Mouse (Mus musculus): ENCODE data around the gene Hectd3. TPM values are rescaled to one million over a fixed set of nuclear protein-coding genes. Genes with fewer than 3 reads are reported as not detected.

Hectd3 gene
- polyA plus RNA-seq, 1 experiment from 2014 or later, result 18.6 TPM

DNA sequence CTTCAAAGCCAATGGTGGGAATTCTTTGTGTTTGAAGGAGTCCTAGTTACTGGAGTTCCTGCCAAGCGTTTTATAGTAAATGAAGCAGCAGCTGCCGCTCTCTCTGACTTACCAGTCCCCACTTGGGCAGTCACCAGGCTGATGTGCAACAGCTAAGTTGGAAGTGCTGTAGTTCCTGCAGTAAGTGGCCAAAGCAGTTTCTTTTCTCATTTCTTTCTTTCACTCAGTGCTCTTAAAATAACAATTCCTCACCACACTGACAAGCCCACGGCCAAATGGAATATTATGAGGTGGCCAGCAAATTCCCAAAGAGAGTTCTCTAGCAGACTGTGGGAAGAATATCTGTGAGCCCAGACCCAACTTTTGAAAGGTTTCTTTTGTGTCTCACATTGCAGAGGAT lies 11.9 kb downstream of the Hectd3 start:
- H3K9me3 ChIP-seq (ENCODE audit: control insufficient read depth, low read length), result no peaks in the 10 kb centered on the region
- H3K4me1 ChIP-seq (ENCODE audit: control insufficient read depth, insufficient read depth, low read length), result no peaks in the 10 kb centered on the region
- WGBS, result 73% methylated on average over 3 of the region's 3 CpGs
- DNase-seq (no peak), ATAC-seq (ENCODE audit: low FRiP score, low TSS enrichment) (no peak)
- no peak overlapping the region for H3K4me3 ChIP-seq (replicated peaks; ENCODE audit: low read depth, low read length)
- H3K27me3 ChIP-seq (ENCODE audit: control insufficient read depth, insufficient read depth, low read length), result no peaks in the 10 kb centered on the region
- H3K27ac ChIP-seq (replicated peaks; ENCODE audit: low read depth, low read length), result no peak overlapping the region
- H3K9ac ChIP-seq (replicated peaks; ENCODE audit: low read length), result no peak overlapping the region
- H3K4me2 ChIP-seq (ENCODE audit: low read length), result no peak overlapping the region
- peaks cover 28% of the 10 kb centered on the region for H3K36me3 ChIP-seq (ENCODE audit: control insufficient read depth, insufficient read depth, low read length)

DNA sequence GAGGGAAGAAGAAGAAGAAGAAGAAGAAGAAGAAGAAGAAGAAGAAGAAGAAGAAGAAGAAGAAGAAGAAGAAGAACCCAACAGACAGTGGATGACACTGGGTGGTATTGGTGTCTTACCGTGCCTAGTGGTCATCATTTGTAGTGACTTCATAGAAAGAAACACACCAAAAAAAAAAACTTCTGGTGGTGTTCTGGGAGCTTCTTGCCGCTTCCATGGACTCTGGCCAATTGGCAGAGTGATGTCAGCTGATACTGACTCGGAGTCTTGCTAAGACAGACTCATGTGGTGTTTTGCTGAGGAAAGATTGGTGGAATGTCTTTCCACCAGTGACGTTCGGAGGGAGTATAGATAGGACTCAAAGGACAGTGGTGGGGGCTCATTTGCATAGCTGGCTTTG lies 15.1 kb downstream of the Hectd3 start:
- Histone ChIP-seq H3K27ac (replicated peaks; ENCODE audit: low read depth, low read length) (no peak overlapping the region), H3K9me3 (ENCODE audit: control insufficient read depth, low read length) (no peaks in the 10 kb centered on the region), H3K36me3 (ENCODE audit: control insufficient read depth, insufficient read depth, low read length) (no peaks in the 10 kb centered on the region), H3K4me2 (ENCODE audit: low read length) (no peak overlapping the region), H3K4me1 (ENCODE audit: control insufficient read depth, insufficient read depth, low read length) (no peaks in the 10 kb centered on the region), H3K27me3 (ENCODE audit: control insufficient read depth, insufficient read depth, low read length) (no peaks in the 10 kb centered on the region), H3K9ac (replicated peaks; ENCODE audit: low read length) (no peak overlapping the region), H3K4me3 (replicated peaks; ENCODE audit: low read depth, low read length) (no peak overlapping the region)
- ATAC-seq (ENCODE audit: low FRiP score, low TSS enrichment) (no peak), DNase-seq (no peak)
- WGBS, result 89% methylated on average over 5 of the region's 5 CpGs

DNA sequence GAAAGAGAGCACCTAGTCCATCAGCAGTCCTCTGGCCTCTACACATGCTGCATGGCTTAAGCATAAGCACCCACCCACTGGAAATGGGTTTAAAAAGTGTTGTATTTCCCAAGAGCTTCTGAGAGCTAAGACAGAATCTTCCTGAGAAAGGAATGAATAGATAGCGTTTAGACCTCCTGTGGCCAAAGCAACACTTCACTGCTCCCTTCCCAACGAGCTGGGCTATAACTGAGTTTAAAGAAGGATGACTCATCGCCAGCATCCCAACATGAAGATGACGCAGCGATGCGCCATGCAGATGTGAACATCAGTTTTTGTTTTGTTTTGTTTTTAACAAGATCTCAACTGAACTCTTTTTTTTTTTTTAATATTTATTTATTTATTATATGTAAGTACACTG lies 18.5 kb downstream of the Hectd3 start:
- H3K27ac ChIP-seq (replicated peaks; ENCODE audit: low read depth, low read length), result no peak overlapping the region
- WGBS, result 82% methylated on average over 6 of the region's 6 CpGs
- no peaks in the 10 kb centered on the region for H3K9me3 ChIP-seq (ENCODE audit: control insufficient read depth, low read length)
- DNase-seq (no peak), ATAC-seq (ENCODE audit: low FRiP score, low TSS enrichment) (no peak)
- H3K4me1 ChIP-seq (ENCODE audit: control insufficient read depth, insufficient read depth, low read length), result no peaks in the 10 kb centered on the region
- H3K27me3 ChIP-seq (ENCODE audit: control insufficient read depth, insufficient read depth, low read length), result no peaks in the 10 kb centered on the region
- H3K9ac ChIP-seq (replicated peaks; ENCODE audit: low read length), result no peak overlapping the region
- H3K4me3 ChIP-seq (replicated peaks; ENCODE audit: low read depth, low read length), result no peak overlapping the region
- no peaks in the 10 kb centered on the region for H3K36me3 ChIP-seq (ENCODE audit: control insufficient read depth, insufficient read depth, low read length)
- no peak overlapping the region for H3K4me2 ChIP-seq (ENCODE audit: low read length)

DNA sequence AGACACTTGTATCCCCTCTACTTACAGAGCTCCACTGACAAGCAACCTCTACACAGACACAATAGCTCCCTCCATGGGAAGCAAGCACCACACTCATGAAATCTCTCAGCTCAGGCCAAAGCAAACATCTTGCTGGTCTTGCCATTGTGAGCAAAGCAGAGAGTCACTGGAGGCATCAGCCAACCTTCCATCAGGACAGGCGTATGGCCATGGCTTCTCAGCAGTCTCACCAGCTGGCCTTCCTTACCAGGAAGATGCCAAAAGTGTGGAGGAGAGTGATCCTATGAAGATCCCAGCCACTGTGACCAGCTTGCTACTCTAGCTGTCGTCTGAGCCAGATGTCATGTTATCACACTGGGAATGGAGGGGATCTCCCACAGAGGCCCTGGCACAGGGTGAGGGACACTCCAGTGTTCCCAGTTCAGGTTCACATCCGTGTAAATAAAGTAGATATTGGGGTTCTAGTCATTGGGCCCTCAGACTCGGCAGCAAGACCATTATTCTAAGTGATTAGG lies 19.8 kb downstream of the Hectd3 start:
- Histone ChIP-seq H3K27ac (replicated peaks; ENCODE audit: low read depth, low read length) (no peak overlapping the region), H3K27me3 (ENCODE audit: control insufficient read depth, insufficient read depth, low read length) (no peaks in the 10 kb centered on the region), H3K9me3 (ENCODE audit: control insufficient read depth, low read length) (no peaks in the 10 kb centered on the region), H3K36me3 (ENCODE audit: control insufficient read depth, insufficient read depth, low read length) (no peaks in the 10 kb centered on the region), H3K4me1 (ENCODE audit: control insufficient read depth, insufficient read depth, low read length) (peaks cover 1% of the 10 kb centered on the region; the same call in 1 of the 2 replicates), H3K4me2 (ENCODE audit: low read length) (no peak overlapping the region), H3K9ac (replicated peaks; ENCODE audit: low read length) (no peak overlapping the region), H3K4me3 (replicated peaks; ENCODE audit: low read depth, low read length) (no peak overlapping the region)
- 73% methylated on average over 4 of the region's 4 CpGs for WGBS
- ATAC-seq (ENCODE audit: low FRiP score, low TSS enrichment) (no peak), DNase-seq (no peak)

DNA sequence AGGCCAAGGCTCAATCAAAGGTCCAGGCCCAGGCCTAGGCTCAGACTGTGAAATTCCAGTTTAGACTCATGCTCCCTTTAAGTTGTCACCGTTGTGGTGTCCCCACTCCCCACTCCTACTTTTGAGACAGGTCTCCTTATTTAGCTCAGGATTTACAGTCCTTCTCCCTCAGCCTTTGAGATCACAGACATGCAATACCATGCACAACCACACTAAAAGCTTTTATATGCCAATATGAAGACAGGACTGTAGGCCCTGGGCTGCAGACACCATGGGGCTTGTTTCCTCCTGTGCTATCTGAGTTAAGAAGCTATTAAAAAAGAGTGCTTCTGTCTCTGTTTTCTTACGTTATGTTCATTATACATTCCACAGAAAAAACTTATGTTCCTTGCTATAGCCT lies 22.6 kb downstream of the Hectd3 start:
- WGBS, result 88% methylated on average over 2 of the region's 2 CpGs
- Histone ChIP-seq H3K4me1 (ENCODE audit: control insufficient read depth, insufficient read depth, low read length) (peaks cover 6% of the 10 kb centered on the region; the same call in 1 of the 2 replicates), H3K9me3 (ENCODE audit: control insufficient read depth, low read length) (no peaks in the 10 kb centered on the region), H3K9ac (replicated peaks; ENCODE audit: low read length) (no peak overlapping the region), H3K36me3 (ENCODE audit: control insufficient read depth, insufficient read depth, low read length) (peaks cover 8% of the 10 kb centered on the region), H3K27me3 (ENCODE audit: control insufficient read depth, insufficient read depth, low read length) (no peaks in the 10 kb centered on the region), H3K4me2 (ENCODE audit: low read length) (no peak overlapping the region), H3K4me3 (replicated peaks; ENCODE audit: low read depth, low read length) (no peak overlapping the region), H3K27ac (replicated peaks; ENCODE audit: low read depth, low read length) (no peak overlapping the region)
- DNase-seq, result no peak
- no peak for ATAC-seq (ENCODE audit: low FRiP score, low TSS enrichment)

DNA sequence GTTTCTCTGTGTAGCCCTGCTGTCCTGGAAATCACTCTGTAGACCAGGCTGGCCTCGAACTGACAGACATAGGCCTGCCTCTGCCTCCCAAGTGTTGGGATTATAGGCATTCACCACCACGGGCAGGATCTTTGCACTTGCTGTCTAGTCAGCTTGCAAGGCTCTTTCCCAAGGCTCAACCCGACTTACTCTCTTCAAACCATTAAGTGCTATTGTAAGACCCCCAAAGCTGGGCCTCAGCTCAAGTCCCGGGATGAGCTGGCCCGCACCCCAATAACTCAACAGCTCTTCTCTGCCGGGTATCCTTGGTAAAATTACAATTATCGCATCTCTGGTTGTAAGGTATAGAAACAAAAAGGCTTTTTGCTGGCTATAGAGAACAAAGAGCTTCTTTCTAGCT lies 23.2 kb downstream of the Hectd3 start:
- DNase-seq, result no peak
- H3K4me2 ChIP-seq (ENCODE audit: low read length), result no peak overlapping the region
- peaks cover 14% of the 10 kb centered on the region for H3K36me3 ChIP-seq (ENCODE audit: control insufficient read depth, insufficient read depth, low read length)
- no peaks in the 10 kb centered on the region for H3K9me3 ChIP-seq (ENCODE audit: control insufficient read depth, low read length)
- H3K9ac ChIP-seq (replicated peaks; ENCODE audit: low read length), result no peak overlapping the region
- H3K4me1 ChIP-seq (ENCODE audit: control insufficient read depth, insufficient read depth, low read length), result peaks cover 6% of the 10 kb centered on the region; the same call in 1 of the 2 replicates
- no peak overlapping the region for H3K4me3 ChIP-seq (replicated peaks; ENCODE audit: low read depth, low read length)
- WGBS, result 87% methylated on average over 7 of the region's 7 CpGs
- H3K27me3 ChIP-seq (ENCODE audit: control insufficient read depth, insufficient read depth, low read length), result no peaks in the 10 kb centered on the region
- H3K27ac ChIP-seq (replicated peaks; ENCODE audit: low read depth, low read length), result no peak overlapping the region
- ATAC-seq (ENCODE audit: low FRiP score, low TSS enrichment), result no peak

DNA sequence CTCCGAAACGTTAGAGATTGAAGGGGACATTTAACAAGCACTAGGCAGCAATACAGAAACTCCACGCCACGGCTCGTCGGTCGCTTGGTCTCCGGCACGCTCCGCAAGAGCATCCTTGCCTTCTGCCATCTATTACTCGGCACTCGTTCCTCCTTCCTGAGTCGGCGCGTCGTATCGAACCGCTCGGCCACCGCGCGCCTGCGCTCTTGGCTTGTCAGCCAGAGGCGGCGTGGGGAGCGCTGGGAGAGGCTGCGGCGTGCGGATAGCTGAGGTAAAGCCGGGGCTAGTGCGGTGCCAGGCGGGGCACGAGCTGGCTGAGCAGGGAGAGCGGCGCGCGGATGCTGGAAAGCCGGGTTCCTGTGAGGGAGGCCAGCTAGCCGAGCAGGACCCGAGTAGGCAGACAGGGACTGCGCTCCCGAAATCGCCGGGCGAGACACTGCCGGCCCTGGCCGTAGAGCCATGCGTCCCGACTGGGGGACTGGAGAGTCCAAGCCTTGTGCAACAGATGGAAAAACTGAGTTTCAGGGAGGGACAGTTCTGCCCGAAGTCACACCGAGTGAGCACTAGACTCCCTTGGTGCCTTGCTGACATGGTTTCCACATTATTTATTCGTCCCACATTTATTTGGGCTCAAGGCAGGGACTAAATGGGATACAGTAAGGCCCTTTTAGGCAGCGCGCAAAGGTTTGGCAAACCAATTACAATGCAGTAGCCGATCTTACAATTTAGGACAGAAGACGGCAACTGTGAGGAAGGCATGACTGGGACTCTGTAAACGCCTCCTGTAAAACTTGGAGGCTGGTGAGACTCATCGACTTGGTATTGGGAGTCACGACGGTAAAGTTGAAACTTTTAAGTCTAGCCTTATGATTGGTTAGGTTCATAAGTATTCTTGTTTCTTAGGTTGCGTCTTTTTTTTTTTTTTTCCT lies 24.4 kb downstream of the Hectd3 start, which contains the start of gene Eif2b3:
TSS of gene Eif2b3 (plus strand) at position 197 of the 929 bp plus-strand sequence.
- Histone ChIP-seq H3K36me3 (ENCODE audit: control insufficient read depth, insufficient read depth, low read length) (peaks cover 19% of the 10 kb centered on the region), H3K9ac (replicated peaks; ENCODE audit: low read length) (peak within 1 kb of the TSS; percentile 78), H3K4me2 (ENCODE audit: low read length) (peak within 1 kb of the TSS; percentile 70), H3K9me3 (ENCODE audit: control insufficient read depth, low read length) (no peaks in the 10 kb centered on the region), H3K27ac (replicated peaks; ENCODE audit: low read depth, low read length) (peak within 1 kb of the TSS; percentile 60; the same call in 1 of the 2 replicates), H3K27me3 (ENCODE audit: control insufficient read depth, insufficient read depth, low read length) (no peaks in the 10 kb centered on the region), H3K4me3 (replicated peaks; ENCODE audit: low read depth, low read length) (peak within 1 kb of the TSS; percentile 75), H3K4me1 (ENCODE audit: control insufficient read depth, insufficient read depth, low read length) (peaks cover 6% of the 10 kb centered on the region; the same call in 1 of the 2 replicates)
- DNase-seq (peak; percentile 97), ATAC-seq (ENCODE audit: low FRiP score, low TSS enrichment) (peak; percentile 92)
- under 1% methylated on average over 61 of the region's 61 CpGs for WGBS

DNA sequence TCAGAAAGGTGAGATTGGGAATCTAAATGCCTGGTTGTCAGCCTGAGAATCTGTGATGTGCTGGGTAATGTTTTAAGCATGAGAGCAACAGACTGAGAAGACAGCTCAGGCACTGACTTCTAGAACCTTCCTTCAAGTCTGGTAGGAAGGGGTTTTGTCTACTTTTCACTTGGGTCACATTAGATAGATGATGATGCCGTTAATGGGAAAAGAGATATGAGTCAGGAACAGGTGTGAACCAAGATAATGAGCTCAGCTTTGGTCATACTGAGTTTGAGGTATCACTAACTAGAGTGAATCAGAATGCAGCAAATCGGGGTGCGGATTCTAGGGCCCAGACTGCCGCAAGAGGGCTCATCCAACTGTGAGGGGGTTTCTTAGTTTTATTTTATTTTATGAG lies 28.4 kb downstream of the Hectd3 start:
- ATAC-seq (ENCODE audit: low FRiP score, low TSS enrichment), result no peak
- Histone ChIP-seq H3K4me1 (ENCODE audit: control insufficient read depth, insufficient read depth, low read length) (peaks cover 6% of the 10 kb centered on the region; the same call in 1 of the 2 replicates), H3K4me2 (ENCODE audit: low read length) (no peak overlapping the region), H3K9me3 (ENCODE audit: control insufficient read depth, low read length) (no peaks in the 10 kb centered on the region), H3K27ac (replicated peaks; ENCODE audit: low read depth, low read length) (no peak overlapping the region), H3K27me3 (ENCODE audit: control insufficient read depth, insufficient read depth, low read length) (no peaks in the 10 kb centered on the region), H3K9ac (replicated peaks; ENCODE audit: low read length) (no peak overlapping the region), H3K4me3 (replicated peaks; ENCODE audit: low read depth, low read length) (no peak overlapping the region), H3K36me3 (ENCODE audit: control insufficient read depth, insufficient read depth, low read length) (peaks cover 31% of the 10 kb centered on the region)
- no peak for DNase-seq
- 98% methylated on average over 4 of the region's 4 CpGs for WGBS

All from midbrain, embryonic 14.5 days (tissue).